Mouse (Mus musculus) left cerebral cortex, postnatal 25 days (tissue): Measurements from ENCODE around the gene Mllt3. TPM values are rescaled to one million over a fixed set of nuclear protein-coding genes. Genes with fewer than 3 reads are reported as not detected.
"Not testable (repeated sequence)": the region's sequence is repeated elsewhere in the genome, so short reads cannot be mapped to it uniquely, and the experiment has no call there.

Experiments used
- DNase-seq, 2 experiments: peaks; one replicate each; pipeline ENCODE4 v3.0.0; 2022; ENCODE audit warnings: low spot score in 2 of 2, mixed read lengths in 1 of 2
- intact Hi-C: fragments of 180-260 bp; cut with DNase I; formaldehyde crosslinking; loops from one replicate; pipeline ENCODE4 v1.15.1; 2025
- total RNA-seq, 2 experiments: library from RNA; stranded (reverse); gene quantifications; 2 replicates each; pipeline ENCODE4 v1.2.3; 2021

The Mllt3 gene
- total RNA-seq, 2 experiments from 2014 or later = 36.9 to 39.1 TPM

DNA sequence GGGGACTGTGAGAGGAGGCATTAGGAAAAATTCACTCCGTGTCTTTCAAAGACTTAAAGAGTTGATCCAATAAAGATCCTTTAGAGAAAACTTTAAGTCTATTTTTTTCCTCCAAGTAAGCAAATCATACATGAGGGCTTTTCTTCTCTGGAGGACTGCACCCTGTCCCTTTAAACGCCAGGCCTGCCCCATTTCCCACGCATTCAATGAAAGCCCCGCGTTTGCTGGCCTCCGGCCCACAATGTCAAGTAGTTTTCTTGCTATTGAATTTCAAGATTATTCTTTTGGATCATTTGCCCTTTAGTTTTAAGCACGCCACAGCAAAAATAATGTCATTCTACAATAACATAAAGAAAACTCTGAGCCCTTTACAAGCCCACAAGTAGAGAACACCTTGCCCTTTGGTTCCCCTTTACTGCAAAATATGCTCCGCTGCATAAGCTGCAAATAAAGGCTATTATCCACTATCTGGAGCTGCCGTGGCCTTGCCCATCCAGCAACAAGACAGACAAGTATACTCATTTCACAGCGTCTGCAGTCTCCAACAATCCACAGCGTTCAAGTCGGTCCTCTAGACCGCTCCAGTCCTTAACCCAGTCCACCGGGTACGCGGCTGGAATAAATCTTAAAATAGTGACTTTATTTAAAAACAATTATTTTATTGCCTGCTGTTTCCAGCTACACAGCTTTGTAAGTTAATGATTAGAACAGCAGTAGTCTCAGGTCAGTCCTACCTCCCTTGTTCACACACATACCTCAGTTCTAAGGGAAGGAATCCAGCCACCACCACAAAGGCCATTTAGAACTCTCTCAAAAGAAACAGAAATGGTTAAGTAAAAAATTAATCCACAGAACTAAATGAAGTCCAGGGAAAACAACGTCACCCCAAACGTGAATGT, 15.5 kb downstream of the Mllt3 start:
- DNase-seq = no peak
- intact Hi-C loops = no loop called here

- no peak for DNase-seq
Observed at GRCm38 (mm10) chr4:88015765-88016164, 17.4 kb downstream of the Mllt3 start.

GRCm38 (mm10) chr4:88015261-88015660, 17.9 kb downstream of the Mllt3 start:
- intact Hi-C loops = no loop called here
- peak in 1 of 2 experiments; percentile 60 for DNase-seq

More at GRCm38 (mm10) chr4:88015765-88016164, 17.4 kb downstream of the Mllt3 start:
- intact Hi-C loops = no loop called here

GRCm38 (mm10) chr4:88012774-88013173, 20.4 kb downstream of the Mllt3 start:
- no peak for DNase-seq
- intact Hi-C loops = no loop called here

GRCm38 (mm10) chr4:88011870-88012572, 21.1 kb downstream of the Mllt3 start:
- peak in 1 of 2 experiments; percentile 12 for DNase-seq
- intact Hi-C loops = no loop called here

DNA sequence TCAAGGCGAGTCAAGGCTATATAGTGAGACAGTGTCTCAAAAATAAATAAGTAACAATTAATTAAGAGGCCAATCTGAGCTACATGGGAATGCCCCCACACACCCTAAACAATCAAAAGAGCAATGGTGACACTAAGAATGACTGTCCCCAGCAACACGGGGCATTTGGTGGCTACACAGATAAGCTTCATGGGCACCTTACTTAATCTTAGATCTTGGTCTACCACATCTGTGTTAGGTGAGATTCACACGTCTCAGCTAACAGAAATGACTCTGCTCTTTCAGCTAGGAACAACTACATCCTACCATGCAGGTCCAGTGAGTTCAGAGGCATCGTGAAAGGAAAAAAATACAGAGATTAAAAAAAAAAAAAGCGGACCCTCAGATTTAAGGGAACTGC, 22.7 kb downstream of the Mllt3 start:
- DNase-seq = no peak
- intact Hi-C loops = no loop called here

- no peak for DNase-seq
- intact Hi-C loops = no loop called here
Observed at GRCm38 (mm10) chr4:88005801-88006200, 27.4 kb downstream of the Mllt3 start.

DNA sequence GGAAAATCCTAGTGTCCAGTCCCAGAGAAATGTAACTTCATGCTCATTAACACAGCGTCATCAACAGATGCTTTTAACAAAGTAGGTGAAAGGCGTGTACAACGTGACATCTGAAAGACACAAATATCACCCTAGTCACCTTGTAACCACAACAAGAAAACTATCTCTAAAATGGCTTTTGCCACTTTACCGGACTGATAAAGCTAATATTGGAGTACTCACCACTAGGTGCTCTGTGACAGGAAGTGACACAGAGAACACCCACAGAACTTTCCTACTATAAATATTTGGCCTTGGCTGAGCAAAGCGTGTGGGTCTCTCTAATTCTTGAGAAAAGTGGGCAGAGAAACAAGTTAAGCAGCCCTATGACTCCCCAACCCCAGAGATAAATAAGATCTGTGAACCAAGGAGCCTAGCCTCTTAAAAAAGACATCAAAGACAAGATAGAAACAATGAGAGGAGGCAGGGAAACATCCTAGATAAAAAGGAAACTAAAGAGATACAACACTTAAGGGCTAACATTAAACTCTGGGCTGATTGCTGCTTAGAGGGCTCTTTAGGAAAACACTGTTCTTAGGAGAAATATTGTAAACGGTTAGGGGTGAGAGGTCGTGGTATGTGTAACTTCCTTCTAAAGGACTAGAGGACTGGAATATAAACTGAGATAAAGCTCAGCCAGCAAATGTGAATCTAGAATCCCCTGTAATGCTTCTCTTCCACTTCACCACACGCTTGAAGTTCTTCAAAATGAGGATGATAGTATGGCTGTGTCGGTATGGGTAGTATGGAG, 29.8 kb downstream of the Mllt3 start:
- intact Hi-C loops = no loop called here
- DNase-seq = no peak

DNA sequence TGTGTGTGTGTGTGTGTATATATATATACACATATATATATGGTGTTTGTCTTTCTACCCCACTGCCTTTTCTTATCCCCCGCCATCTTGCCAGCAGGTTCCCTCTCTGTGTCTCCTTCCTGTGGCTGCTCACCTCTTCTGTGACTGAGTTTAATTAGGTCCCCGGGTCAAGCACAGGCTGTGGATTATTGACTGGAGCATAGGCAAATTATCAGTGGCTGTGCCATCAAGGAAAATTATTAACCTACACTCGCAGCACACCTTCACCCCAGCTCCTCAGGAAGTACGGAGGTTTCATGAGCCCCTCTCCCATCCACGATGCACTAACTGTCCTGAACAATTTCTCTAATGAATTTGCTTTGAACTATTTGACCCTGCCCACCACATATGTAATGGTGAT, 41.5 kb downstream of the Mllt3 start:
- DNase-seq = no peak
- intact Hi-C loops = no loop called here

- no peak for DNase-seq
- intact Hi-C loops = no loop called here
Observed at GRCm38 (mm10) chr4:87990940-87991339, 42.2 kb downstream of the Mllt3 start.

DNA sequence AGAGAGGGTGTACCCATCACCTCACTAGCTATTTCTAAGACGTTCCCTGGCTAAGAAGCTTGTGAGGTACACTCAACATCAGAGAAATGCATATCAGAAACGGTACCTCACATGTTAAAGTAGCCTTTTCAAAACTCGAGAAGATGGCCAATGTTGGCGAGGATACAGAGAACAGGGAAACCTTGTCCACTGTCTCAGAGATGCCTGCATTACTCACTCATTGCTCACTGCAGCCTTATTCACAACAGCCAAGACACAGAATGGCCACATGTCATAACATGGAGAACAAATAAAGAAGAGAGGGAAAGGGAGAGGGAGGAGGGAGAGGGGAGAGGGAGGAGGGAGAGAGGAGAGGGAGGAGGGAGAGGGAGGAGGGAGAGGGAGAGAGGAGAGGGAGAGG, 47.9 kb downstream of the Mllt3 start:
- intact Hi-C loops = no loop called here
- no peak for DNase-seq

- peak; percentile 16 to 75 for DNase-seq
- intact Hi-C loops = no loop called here
Observed at GRCm38 (mm10) chr4:87984589-87984988, 48.6 kb downstream of the Mllt3 start.

DNA sequence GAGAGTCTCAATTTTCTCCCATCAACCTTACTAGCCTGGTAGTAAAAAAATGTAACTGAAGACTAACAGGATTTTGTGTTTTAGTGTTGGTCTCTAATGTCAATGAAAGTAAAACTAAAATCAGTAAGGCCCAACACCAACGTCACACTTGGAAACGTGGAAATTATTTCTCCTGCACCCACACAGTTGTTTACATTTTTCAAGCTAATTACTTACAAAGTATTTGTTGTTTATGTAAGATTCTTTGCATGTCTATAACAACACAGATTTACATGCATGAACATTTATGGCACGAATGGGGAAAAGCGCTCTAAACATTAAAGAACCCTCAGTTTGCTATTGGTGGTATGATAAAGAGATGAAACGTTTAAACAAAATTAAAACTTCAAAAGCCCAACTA, 49.1 kb downstream of the Mllt3 start:
- intact Hi-C loops = no loop called here
- no peak for DNase-seq

- intact Hi-C loops = no loop called here
- DNase-seq = no peak
Observed at GRCm38 (mm10) chr4:87982578-87982977, 50.6 kb downstream of the Mllt3 start.

DNA sequence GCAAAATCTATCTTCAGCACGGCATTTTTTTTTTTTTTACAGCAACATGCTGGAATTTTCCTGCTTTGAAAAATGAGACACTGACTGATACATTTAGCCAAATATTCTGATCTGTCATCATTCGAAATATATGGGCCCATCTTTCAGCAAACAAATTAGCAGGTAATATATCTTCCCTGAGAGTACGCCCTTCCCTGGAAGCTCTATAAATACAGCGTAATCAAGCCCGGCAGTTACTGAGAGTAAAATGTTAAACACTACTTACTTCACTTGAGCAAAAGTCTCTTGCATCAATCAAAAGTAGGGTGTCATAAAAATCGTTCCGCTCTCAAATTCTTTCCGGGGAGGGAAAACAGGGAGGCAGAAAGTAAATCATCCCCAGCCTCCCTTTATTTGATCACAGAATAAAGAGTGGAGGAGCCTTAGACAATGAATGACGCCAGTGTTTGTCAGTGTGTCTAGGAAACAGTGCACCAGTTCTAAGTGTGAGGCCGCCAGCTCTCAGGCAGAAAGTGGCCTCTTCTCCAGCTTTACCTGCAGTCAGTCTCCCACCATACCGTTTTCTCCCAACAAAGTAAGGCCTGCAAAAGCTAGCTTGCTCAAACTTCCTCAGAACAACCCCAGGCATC, 55.2 kb downstream of the Mllt3 start:
- no peak for DNase-seq
- intact Hi-C loops = no loop called here

GRCm38 (mm10) chr4:87965836-87966235, 67.3 kb downstream of the Mllt3 start:
- intact Hi-C loops = no loop called here
- no peak for DNase-seq

DNA sequence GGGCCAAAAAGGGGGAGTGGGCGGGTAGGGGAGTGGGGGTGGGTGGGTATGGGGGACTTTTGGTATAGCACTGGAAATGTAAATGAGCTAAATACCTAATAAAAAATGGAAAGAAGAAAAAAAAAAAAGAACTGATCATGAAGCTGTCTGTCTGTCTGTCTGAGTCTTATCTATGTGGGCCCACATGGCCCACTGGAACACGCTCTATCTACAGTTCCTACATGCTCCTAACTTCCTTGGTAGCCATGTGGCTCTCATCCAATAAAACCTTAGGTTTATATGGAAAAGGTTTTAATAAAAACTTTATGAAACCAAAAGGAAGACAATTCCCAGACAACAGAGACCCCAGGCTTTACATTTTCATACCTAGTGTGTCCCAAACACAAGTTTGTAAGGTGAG, 68.3 kb downstream of the Mllt3 start:
- intact Hi-C loops, DNase-seq: not testable (repeated sequence)

DNA sequence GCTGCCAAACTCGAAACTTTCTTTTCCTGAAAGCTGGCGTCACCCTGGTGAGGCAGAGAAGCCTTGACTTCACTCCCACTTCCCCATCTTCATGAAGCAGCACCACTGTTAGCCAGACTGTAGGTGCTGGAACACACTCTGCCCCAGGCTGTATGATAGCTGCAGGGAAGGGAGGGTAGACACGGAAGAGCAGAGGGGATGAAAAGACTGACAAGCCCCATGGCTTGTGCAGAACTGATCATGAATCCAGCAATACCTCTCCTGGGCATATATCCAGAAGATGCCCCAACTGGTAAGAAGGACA, 69.4 kb downstream of the Mllt3 start:
- intact Hi-C loops = no loop called here
- DNase-seq = no peak

- DNase-seq = no peak
- intact Hi-C loops = no loop called here
Observed at GRCm38 (mm10) chr4:87963055-87963772, 70.0 kb downstream of the Mllt3 start.
